Mouse (Mus musculus) subcutaneous adipose tissue, adult 2 months (tissue): ENCODE measurements around the gene Mia2. TPM values are rescaled to one million over a fixed set of nuclear protein-coding genes. Genes with fewer than 3 reads are reported as not detected.

Source experiments
- polyA plus RNA-seq: library from polyadenylated mRNA; depleted of rRNA; stranded (reverse); fragments of >200 nt; gene quantifications from 2 replicates; pipeline ENCODE4 v1.2.3, GENCODE M21; 2012; ENCODE audit warnings: low replicate concordance; rRNA removed

Mia2 gene
- polyA plus RNA-seq: 41.4 and 47.6 TPM in 2 replicates

DNA sequence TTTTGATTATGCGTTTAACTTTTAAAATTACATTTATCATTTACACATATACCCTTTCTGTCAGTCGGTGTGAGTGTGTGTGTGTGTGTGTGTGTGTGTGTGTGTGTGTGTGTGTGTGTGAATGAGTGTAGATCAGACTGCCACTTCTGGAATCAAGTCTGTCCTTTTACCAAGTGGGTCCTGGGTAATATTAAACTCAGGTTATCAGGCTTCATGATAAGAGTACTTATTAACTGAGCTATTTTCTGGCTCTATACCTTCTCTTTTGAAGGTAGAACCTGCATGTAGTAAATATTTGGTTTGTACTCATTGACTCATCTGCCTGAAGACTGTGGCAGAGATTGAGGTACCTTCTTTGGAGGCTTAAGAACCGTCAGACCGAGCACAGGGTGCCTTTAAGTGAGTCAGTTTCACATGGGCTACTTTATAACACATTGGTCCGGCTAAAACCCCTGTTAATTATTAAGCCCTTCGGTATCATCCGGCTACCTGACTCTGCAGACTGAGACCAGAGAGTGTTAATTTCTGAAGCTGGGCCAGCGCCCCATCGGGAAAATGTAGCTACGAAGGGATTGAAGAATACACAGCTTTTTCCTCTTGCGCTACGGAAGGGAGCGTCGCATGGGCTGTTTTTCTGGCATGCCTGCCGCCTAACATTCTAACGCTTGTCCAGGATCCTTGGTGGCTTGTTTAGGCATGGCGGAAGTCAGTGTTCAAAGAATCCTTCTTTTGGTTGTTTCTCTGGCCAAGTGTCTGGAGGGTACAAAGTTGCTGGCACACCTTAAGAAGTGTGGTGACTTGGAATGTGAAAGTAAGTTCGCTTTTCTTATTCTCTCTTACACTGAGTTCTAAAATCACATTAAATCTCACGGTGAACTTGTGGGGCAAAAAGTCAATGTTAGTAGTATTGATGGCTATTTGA is at the start of gene Mia2:
Gene Mia2 (plus strand): TSS at position 696 of the 922 bp plus-strand sequence.

DNA sequence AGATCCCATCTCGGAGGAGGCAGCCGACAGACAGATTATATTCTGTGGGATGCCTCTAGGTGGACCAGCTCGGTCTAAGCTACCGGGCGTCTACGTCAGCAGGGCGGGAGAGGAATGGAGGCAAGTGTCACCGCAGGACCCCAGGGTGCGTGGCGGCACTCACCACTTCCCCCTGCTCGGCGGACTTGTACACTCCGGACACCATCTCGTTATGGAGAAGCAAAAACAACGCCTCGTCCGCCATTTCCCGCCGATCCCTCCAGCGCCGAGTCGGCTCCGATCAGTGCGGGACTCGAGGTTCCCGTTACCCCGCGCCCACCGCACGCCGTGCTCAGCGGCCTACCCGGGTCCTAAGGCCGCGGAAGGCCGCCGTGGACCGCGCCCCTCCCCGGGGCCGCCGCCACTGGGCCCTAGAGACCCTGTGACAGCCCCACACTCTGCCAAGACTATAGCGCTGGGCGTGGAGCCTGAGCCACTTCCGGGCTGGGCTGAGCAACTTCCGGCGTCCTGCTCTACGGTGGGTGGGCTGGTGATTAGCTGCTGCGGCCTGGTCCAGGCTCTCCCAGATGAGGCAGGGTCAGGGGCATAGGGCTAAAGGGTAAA is 34.5 kb upstream of the Mia2 start, which contains the start of gene Trappc6b:
Gene Trappc6b (minus strand): TSS at position 480 of the 603 bp plus-strand sequence.

GRCm38 (mm10) chr12:59066448-59067077 is 29.0 kb upstream of the Mia2 start, which contains the start of gene Pnn:
Gene Pnn (plus strand): TSS chr12:59066884.

GRCm38 (mm10) chr12:59219325-59220225 is 124.0 kb downstream of the Mia2 start, which contains the start of gene Fbxo33:
Gene Fbxo33 (minus strand): TSS chr12:59219725.

Other genes with a start within 250 kb of the Mia2 start
- gene Sec23a, start 83.8 kb upstream of the Mia2 start, polyA plus RNA-seq: 27.7 and 34.3 TPM in 2 replicates
- 1.7 and 4.1 TPM in 2 replicates for gene Gemin2, start 82.4 kb upstream of the Mia2 start, polyA plus RNA-seq
- 83.7 and 122 TPM in 2 replicates for gene Trappc6b, start 34.3 kb upstream of the Mia2 start, polyA plus RNA-seq
- 8.5 and 16.6 TPM in 2 replicates for gene Pnn, start 28.9 kb upstream of the Mia2 start, polyA plus RNA-seq
- 11.6 and 12.8 TPM in 2 replicates for gene Fbxo33, start 123.9 kb downstream of the Mia2 start, polyA plus RNA-seq